Mouse (Mus musculus) brain, embryonic 14.5 days (tissue): ENCODE results near the gene B3gnt6. TPM values are rescaled to one million over a fixed set of nuclear protein-coding genes. Genes with fewer than 3 reads are reported as not detected.
A peak's percentile ranks its signal among the peaks of the same experiment; 100 is the strongest.
"Not testable (repeated sequence)": the region's sequence is repeated elsewhere in the genome, so short reads cannot be mapped to it uniquely, and the experiment has no call there.

Experiments used
- DNase-seq: peaks from one replicate; pipeline ENCODE4 v3.0.0-alpha.2; 2011; ENCODE audit warnings: low read depth
- CTCF ChIP-seq: fragments of 200-500 bp; IDR thresholded peaks from 2 replicates; pipeline ENCODE4 v1.5.1; 2012; ENCODE audit warnings: inconsistent platforms, mild to moderate bottlenecking, moderate library complexity, borderline replicate concordance; ENCODE audit not compliant: insufficient read depth, insufficient read length; ENCODE audit errors: extremely low read depth
- POLR2A ChIP-seq: fragments of 200-500 bp; IDR thresholded peaks from 2 replicates; pipeline ENCODE4 v1.6.1; 2012; ENCODE audit warnings: mild to moderate bottlenecking, inconsistent platforms, borderline replicate concordance; ENCODE audit not compliant: poor library complexity, insufficient read depth, insufficient read length, severe bottlenecking; ENCODE audit errors: extremely low read depth
- polyA plus RNA-seq: library from polyadenylated mRNA; depleted of rRNA; stranded (reverse); fragments of >200 nt; gene quantifications from 2 replicates; pipeline ENCODE4 v1.2.3, GENCODE M21; 2012

Gene B3gnt6
- polyA plus RNA-seq, 1 experiment: 0.27 TPM

DNA sequence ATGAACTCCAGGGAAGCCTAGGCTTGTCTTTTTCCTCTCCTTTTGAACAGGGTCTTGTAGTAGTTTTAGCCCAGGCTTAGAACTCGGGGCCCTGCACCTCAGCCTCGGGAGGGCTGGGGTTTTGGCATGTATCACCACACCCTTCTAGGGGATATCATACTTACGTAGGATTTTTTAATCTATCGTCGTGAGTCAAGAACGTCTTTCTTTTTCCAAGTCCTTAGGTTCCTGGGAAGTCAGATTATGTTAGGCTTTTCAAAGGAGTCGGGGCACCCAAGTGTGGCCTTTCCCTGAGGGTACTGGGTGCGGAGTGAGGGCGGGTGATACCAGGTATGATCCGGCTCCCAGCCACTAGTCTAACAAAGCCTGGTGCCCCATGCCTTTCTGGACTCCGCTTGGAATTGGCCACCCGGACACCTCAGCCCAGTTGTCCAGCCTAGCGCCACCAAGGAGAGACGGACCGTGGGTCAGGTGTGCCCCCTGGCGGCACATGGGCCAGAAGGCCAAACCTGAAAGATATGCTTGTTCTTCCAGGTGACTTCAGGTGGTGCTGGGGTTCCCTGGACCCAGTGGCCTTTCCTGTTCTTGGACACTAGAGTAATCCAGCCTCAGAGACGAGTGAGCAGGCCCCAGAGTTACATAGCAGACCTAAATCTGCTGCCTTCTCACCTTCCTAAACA is 7.6 kb downstream of the B3gnt6 start:
- TF ChIP-seq POLR2A (no peak), CTCF (peak; percentile 52; the same call in 1 of the 2 replicates)
- no peak for DNase-seq

GRCm38 (mm10) chr7:98190578-98190977 is 8.7 kb downstream of the B3gnt6 start:
- no peak for DNase-seq
- TF ChIP-seq POLR2A (no peak), CTCF (no peak)

- DNase-seq: no peak
- TF ChIP-seq CTCF: no peak
- no peak for TF ChIP-seq POLR2A
These were observed 9.5 kb downstream of the B3gnt6 start for GRCm38 (mm10) chr7:98189745-98190144.

- TF ChIP-seq CTCF: no peak
- no peak for DNase-seq
These were observed 10.6 kb downstream of the B3gnt6 start for GRCm38 (mm10) chr7:98188680-98189079.

GRCm38 (mm10) chr7:98188238-98188637 is 11.0 kb downstream of the B3gnt6 start:
- DNase-seq: no peak
- no peak for TF ChIP-seq CTCF
- TF ChIP-seq POLR2A: no peak

- not testable (repeated sequence) for DNase-seq
These were observed 11.9 kb downstream of the B3gnt6 start for GRCm38 (mm10) chr7:98187332-98187731.

GRCm38 (mm10) chr7:98186637-98187036 is 12.6 kb downstream of the B3gnt6 start:
- peak; percentile 96 for DNase-seq
- no peak for TF ChIP-seq CTCF
- no peak for TF ChIP-seq POLR2A

DNA sequence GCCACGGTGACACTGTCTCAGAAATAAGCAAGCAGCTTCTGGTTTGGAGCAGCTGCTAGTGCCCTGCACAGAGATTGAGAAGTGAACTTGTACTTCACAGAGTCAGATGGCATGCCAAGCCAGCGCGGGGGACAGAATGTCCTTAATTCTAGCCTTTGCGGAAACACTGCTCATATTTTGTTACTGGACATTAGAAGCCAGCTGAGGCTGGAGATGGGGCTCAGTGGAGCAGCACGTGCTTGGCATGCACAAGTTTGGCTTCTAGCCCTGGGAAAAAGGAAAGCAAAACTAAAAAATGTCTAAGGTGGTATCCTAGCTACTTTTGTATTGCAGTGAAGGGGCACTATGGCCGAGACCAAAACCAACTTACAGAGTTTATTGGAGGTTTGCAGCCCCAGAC is 14.0 kb downstream of the B3gnt6 start:
- TF ChIP-seq CTCF: no peak
- no peak for TF ChIP-seq POLR2A

DNA sequence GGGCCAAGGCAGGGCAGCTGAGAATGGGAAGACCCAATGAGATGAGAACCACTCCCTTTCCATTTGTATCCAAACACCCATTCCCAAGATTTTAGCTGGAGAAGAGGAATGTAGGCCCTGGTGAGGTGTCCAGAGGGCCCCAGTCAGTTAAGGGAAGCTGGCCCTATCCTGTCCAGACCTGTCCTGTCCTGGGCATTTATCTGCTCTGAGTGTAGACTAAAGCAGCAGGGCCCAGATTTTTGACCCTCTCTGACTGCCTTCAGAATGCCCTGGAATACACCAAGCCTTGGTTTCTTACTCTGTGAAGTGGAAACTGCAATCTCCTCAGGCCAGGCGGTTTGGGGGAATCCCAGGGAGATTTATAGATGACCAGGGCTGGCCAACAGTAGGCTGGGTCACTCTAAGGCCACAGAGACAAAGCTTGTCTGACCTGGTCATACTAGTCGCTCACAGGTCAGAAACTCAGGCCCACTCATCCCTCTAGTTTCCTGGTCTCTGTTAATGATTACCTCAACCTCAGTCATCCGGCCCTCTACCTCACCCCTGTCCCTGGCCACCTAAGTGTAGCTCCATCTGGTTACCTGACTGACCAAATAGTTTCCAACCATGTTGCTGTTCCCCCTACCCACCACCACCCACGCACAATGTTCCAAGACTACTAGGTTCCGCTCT is 20.6 kb downstream of the B3gnt6 start:
- DNase-seq: no peak
- TF ChIP-seq POLR2A (no peak), CTCF (no peak)

More for the DNA sequence above, 14.0 kb downstream of the B3gnt6 start:
- peak; percentile 72 for DNase-seq

GRCm38 (mm10) chr7:98177929-98178559 is 21.2 kb downstream of the B3gnt6 start, which contains the start of gene Capn5:
Gene Capn5 (minus strand): TSS chr7:98178274.
- no peak for TF ChIP-seq POLR2A
- peak; percentile 49; the same call in 1 of the 2 replicates for TF ChIP-seq CTCF
- peak; percentile 86 for DNase-seq

- TF ChIP-seq POLR2A (no peak), CTCF (no peak)
- DNase-seq: no peak
These were observed 21.7 kb downstream of the B3gnt6 start for GRCm38 (mm10) chr7:98177566-98177928.

- TF ChIP-seq CTCF (no peak), POLR2A (no peak)
- no peak for DNase-seq
These were observed 22.2 kb downstream of the B3gnt6 start for GRCm38 (mm10) chr7:98177071-98177485.
